Mouse (Mus musculus) midbrain, postnatal 0 days (tissue): Measurements from ENCODE around the gene Fancd2. TPM values are rescaled to one million over a fixed set of nuclear protein-coding genes. Genes with fewer than 3 reads are reported as not detected.

ENCODE experiments used
- ATAC-seq: fragments of 200-750 bp; cut with Nextera tagmentation; 2 replicates; pipeline ENCODE4 v1.8.0; 2017; ENCODE audit warnings: moderate number of reproducible peaks, mild to moderate bottlenecking, moderate TSS enrichment, moderate library complexity; ENCODE audit not compliant: low FRiP score
- DNase-seq: peaks from one replicate; pipeline ENCODE4 v3.0.0-alpha.2; 2015; ENCODE audit warnings: low spot score
- H3K27ac ChIP-seq: fragments of 300-500 bp; sonication (generic); 2 replicates; pipeline ENCODE4 v1.5.1; 2014; ENCODE audit warnings: low read depth, mild to moderate bottlenecking, low read length, mixed read lengths
- H3K27me3 ChIP-seq: fragments of 300-500 bp; sonication (generic); 2 replicates; pipeline ENCODE4 v1.6.1; 2014; ENCODE audit warnings: low read length, control low read depth, mixed read lengths; ENCODE audit not compliant: insufficient read depth
- H3K36me3 ChIP-seq: fragments of 300-500 bp; sonication (generic); 2 replicates; pipeline ENCODE4 v1.6.1; 2014; ENCODE audit warnings: low read length, control low read depth, mixed read lengths; ENCODE audit not compliant: insufficient read depth
- H3K4me1 ChIP-seq: fragments of 300-500 bp; sonication (generic); 2 replicates; pipeline ENCODE4 v1.6.1; 2014; ENCODE audit warnings: mild to moderate bottlenecking, control low read depth, antibody characterized with exemption, low read length, mixed read lengths; ENCODE audit not compliant: insufficient read depth
- H3K4me2 ChIP-seq: fragments of 300-500 bp; sonication (generic); 2 replicates; pipeline ENCODE4 v1.6.1; 2014; ENCODE audit warnings: low read depth, mild to moderate bottlenecking, low read length, mixed read lengths; ENCODE audit not compliant: poor library complexity, severe bottlenecking
- H3K4me3 ChIP-seq: fragments of 300-500 bp; sonication (generic); 2 replicates; pipeline ENCODE4 v1.5.1; 2014; ENCODE audit warnings: low read depth, mild to moderate bottlenecking, low read length, moderate library complexity
- H3K9ac ChIP-seq: fragments of 300-500 bp; sonication (generic); replicated peaks from 2 replicates; pipeline ENCODE4 v1.6.1; 2014; ENCODE audit warnings: mild to moderate bottlenecking, low read length, moderate library complexity, mixed read lengths; ENCODE audit not compliant: poor library complexity, severe bottlenecking
- H3K9me3 ChIP-seq: fragments of 300-500 bp; sonication (generic); 2 replicates; pipeline ENCODE4 v1.6.1; 2016; ENCODE audit warnings: low read length, control low read depth
- CTCF ChIP-seq: IDR thresholded peaks from 2 replicates; pipeline ENCODE4 v1.5.1; 2016; ENCODE audit warnings: antibody characterized with exemption, mild to moderate bottlenecking
- WGBS: fragments of 180-500 bp; shearing (Covaris S2); extraction: QIAGEN DNeasy Blood & Tissue Kit; methylation state at CpG from one replicate; pipeline ENCODE4 v1.1.7; 2014; 5-methylcytosine and 5-hydroxymethylcytosine counted together
- polyA plus RNA-seq: library from polyadenylated mRNA; unstranded; fragments of >200 nt; fragmentation: Nextera tagmentation; extraction: Ambion mirVana; gene quantifications from 2 replicates; pipeline ENCODE4 v1.2.1, GENCODE M21; 2015
- total RNA-seq: library from RNA; depleted of rRNA; stranded (reverse); fragments of >200 nt; gene quantifications from 2 replicates; pipeline ENCODE4 v1.2.3, GENCODE M21; 2014

Fancd2 gene
- total and polyA plus RNA-seq, 2 experiments from 2014 or later, result 1.2 to 3.4 TPM

- Histone ChIP-seq H3K27me3 (no peaks in the 10 kb centered on the region), H3K4me3 (no peak overlapping the region), H3K4me2 (no peak overlapping the region), H3K27ac (no peak overlapping the region), H3K9ac (no peak overlapping the region), H3K4me1 (no peaks in the 10 kb centered on the region), H3K9me3 (no peaks in the 10 kb centered on the region), H3K36me3 (peaks cover 55% of the 10 kb centered on the region)
- DNase-seq, result no peak
- ATAC-seq, result no peak
- WGBS, result 94% methylated on average over 6 of the region's 6 CpGs
- no peak for TF ChIP-seq CTCF
Measured at GRCm38 (mm10) chr6:113513944-113514343, 17.5 kb upstream of the Fancd2 start.

- Histone ChIP-seq H3K27ac (no peak overlapping the region), H3K4me1 (no peaks in the 10 kb centered on the region), H3K4me2 (no peak overlapping the region), H3K27me3 (no peaks in the 10 kb centered on the region), H3K36me3 (peaks cover 62% of the 10 kb centered on the region), H3K9me3 (no peaks in the 10 kb centered on the region), H3K4me3 (no peak overlapping the region), H3K9ac (no peak overlapping the region)
- TF ChIP-seq CTCF, result no peak
- DNase-seq, result no peak
- no peak for ATAC-seq
- 99% methylated on average over 3 of the region's 3 CpGs for WGBS
Measured at GRCm38 (mm10) chr6:113514600-113514999, 16.9 kb upstream of the Fancd2 start.

GRCm38 (mm10) chr6:113517434-113518080 is 13.9 kb upstream of the Fancd2 start:
- Histone ChIP-seq H3K9me3 (no peaks in the 10 kb centered on the region), H3K27ac (no peak overlapping the region), H3K4me2 (no peak overlapping the region), H3K36me3 (peaks cover 81% of the 10 kb centered on the region), H3K27me3 (no peaks in the 10 kb centered on the region), H3K4me1 (no peaks in the 10 kb centered on the region), H3K4me3 (no peak overlapping the region), H3K9ac (no peak overlapping the region)
- WGBS, result 91% methylated on average over 8 of the region's 8 CpGs
- no peak for TF ChIP-seq CTCF
- DNase-seq (no peak), ATAC-seq (no peak)

GRCm38 (mm10) chr6:113522310-113522709 is 9.2 kb upstream of the Fancd2 start:
- WGBS, result 77% methylated on average over 1 of the region's 1 CpGs

GRCm38 (mm10) chr6:113523420-113523819 is 8.1 kb upstream of the Fancd2 start:
- no peaks in the 10 kb centered on the region for H3K4me1 ChIP-seq
- no peak for TF ChIP-seq CTCF
- WGBS, result 92% methylated on average over 8 of the region's 8 CpGs
- H3K27me3 ChIP-seq, result no peaks in the 10 kb centered on the region
- H3K27ac ChIP-seq, result no peak overlapping the region
- no peak for DNase-seq
- no peak overlapping the region for H3K9ac ChIP-seq
- no peaks in the 10 kb centered on the region for H3K9me3 ChIP-seq
- no peak overlapping the region for H3K4me3 ChIP-seq
- ATAC-seq, result no peak
- no peak overlapping the region for H3K4me2 ChIP-seq
- H3K36me3 ChIP-seq, result peaks cover 38% of the 10 kb centered on the region

More at GRCm38 (mm10) chr6:113522310-113522709, 9.2 kb upstream of the Fancd2 start:
- no peak overlapping the region for H3K4me2 ChIP-seq
- H3K27me3 ChIP-seq, result no peaks in the 10 kb centered on the region
- H3K9me3 ChIP-seq, result no peaks in the 10 kb centered on the region
- no peaks in the 10 kb centered on the region for H3K4me1 ChIP-seq
- H3K9ac ChIP-seq, result no peak overlapping the region
- no peak for DNase-seq
- H3K27ac ChIP-seq, result no peak overlapping the region
- TF ChIP-seq CTCF, result no peak
- peaks cover 49% of the 10 kb centered on the region for H3K36me3 ChIP-seq
- no peak for ATAC-seq
- H3K4me3 ChIP-seq, result no peak overlapping the region

GRCm38 (mm10) chr6:113531840-113532404 is 440 bp downstream of the Fancd2 start:
- DNase-seq, result no peak
- 4% methylated on average over 7 of the region's 7 CpGs for WGBS
- TF ChIP-seq CTCF, result no peak
- peak overlapping the region; percentile 92 for H3K4me3 ChIP-seq
- H3K9ac ChIP-seq, result peak overlapping the region; percentile 82; the same call in 1 of the 2 replicates
- H3K9me3 ChIP-seq, result no peaks in the 10 kb centered on the region
- H3K27me3 ChIP-seq, result no peaks in the 10 kb centered on the region
- peak overlapping the region; percentile 79 for H3K4me2 ChIP-seq
- H3K36me3 ChIP-seq, result no peaks in the 10 kb centered on the region
- no peak overlapping the region for H3K27ac ChIP-seq
- ATAC-seq, result no peak
- H3K4me1 ChIP-seq, result peaks cover 7% of the 10 kb centered on the region; the same call in 1 of the 2 replicates
